Mouse (Mus musculus): Measurements from ENCODE around the gene Ciapin1. TPM values are rescaled to one million over a fixed set of nuclear protein-coding genes. Genes with fewer than 3 reads are reported as not detected.

Ciapin1 gene
- polyA plus RNA-seq, 1 experiment, result 32.8 TPM

DNA sequence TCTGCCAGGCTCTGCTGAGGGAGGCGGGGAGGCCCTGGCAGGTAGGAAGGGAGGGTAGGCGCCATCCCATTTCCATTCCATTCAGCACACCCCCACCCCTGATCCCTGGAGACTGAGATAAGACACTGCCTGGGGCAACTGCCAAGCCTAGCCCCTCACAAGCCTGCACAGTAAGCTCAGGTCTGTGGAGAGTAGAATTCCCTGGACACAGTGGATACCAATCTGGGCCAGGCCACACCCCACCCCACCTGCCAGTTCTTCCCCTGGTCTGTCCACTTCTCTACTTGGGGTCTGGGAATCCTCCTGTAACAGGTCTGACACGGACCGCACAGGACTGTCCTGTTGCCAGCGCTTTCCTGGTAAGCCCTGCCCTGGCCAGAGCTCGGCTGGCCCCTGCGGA is 31.0 kb upstream of the Ciapin1 start:
- H3K27me3 ChIP-seq (ENCODE audit: control insufficient read depth, insufficient read depth, low read length), result peaks cover 5% of the 10 kb centered on the region; the same call in 1 of the 2 replicates
- H3K4me1 ChIP-seq (ENCODE audit: control insufficient read depth, insufficient read depth, insufficient read length), result peaks cover 11% of the 10 kb centered on the region; the same call in 1 of the 2 replicates
- no peak for DNase-seq (ENCODE audit: low read depth in 1 of 2, low spot score in 2 of 2)
- no peak for TF ChIP-seq CTCF (IDR thresholded peaks at IDR 0.05; ENCODE audit: extremely low read depth, insufficient read depth, insufficient read length, insufficient replicate concordance)
- TF ChIP-seq POLR2A (IDR thresholded peaks at IDR 0.05; ENCODE audit: low read depth, low read length), result no peak
- 90% methylated on average over 7 of the region's 7 CpGs for WGBS
- H3K27ac ChIP-seq (ENCODE audit: insufficient read depth, low read length), result no peak overlapping the region
- H3K36me3 ChIP-seq (ENCODE audit: control insufficient read depth, insufficient read depth, low read length), result peaks cover 4% of the 10 kb centered on the region
- no peak overlapping the region for H3K4me3 ChIP-seq (ENCODE audit: extremely low read depth, insufficient read depth, insufficient read length)

DNA sequence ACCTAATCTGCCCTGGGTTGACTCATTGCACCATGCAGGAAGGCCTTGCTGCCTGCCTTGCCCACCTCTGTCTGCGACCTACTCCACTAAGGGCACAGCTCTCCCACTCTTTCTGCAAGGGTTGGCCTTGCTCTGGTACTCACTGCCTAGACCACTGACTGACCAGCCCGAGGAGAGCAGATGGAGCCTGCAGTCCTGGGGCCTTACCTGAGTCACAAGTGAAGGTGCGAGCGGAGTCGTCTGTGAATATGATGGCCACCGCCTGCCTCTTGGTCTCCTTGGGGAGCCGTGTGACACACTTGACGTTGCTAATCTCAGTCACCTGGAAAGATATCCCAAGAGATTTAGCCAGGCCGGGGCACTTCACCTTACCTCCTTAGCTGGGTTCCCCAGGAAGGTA is 28.8 kb upstream of the Ciapin1 start:
- no peak for TF ChIP-seq CTCF (IDR thresholded peaks at IDR 0.05; ENCODE audit: extremely low read depth, insufficient read depth, insufficient read length, insufficient replicate concordance)
- TF ChIP-seq POLR2A (IDR thresholded peaks at IDR 0.05; ENCODE audit: low read depth, low read length), result no peak
- DNase-seq (ENCODE audit: low read depth in 1 of 2, low spot score in 2 of 2), result no peak
- Histone ChIP-seq H3K4me3 (ENCODE audit: extremely low read depth, insufficient read depth, insufficient read length) (no peak overlapping the region), H3K27ac (ENCODE audit: insufficient read depth, low read length) (no peak overlapping the region), H3K36me3 (ENCODE audit: control insufficient read depth, insufficient read depth, low read length) (peaks cover 14% of the 10 kb centered on the region), H3K4me1 (ENCODE audit: control insufficient read depth, insufficient read depth, insufficient read length) (peaks cover 11% of the 10 kb centered on the region; the same call in 1 of the 2 replicates), H3K27me3 (ENCODE audit: control insufficient read depth, insufficient read depth, low read length) (peaks cover 5% of the 10 kb centered on the region; the same call in 1 of the 2 replicates)
- WGBS, result 88% methylated on average over 9 of the region's 9 CpGs

GRCm38 (mm10) chr8:94865292-94865691 is 27.1 kb upstream of the Ciapin1 start:
- 85% methylated on average over 10 of the region's 10 CpGs for WGBS
- TF ChIP-seq CTCF (IDR thresholded peaks at IDR 0.05; ENCODE audit: extremely low read depth, insufficient read depth, insufficient read length, insufficient replicate concordance) (no peak), POLR2A (IDR thresholded peaks at IDR 0.05; ENCODE audit: low read depth, low read length) (no peak)
- Histone ChIP-seq H3K27ac (ENCODE audit: insufficient read depth, low read length) (no peak overlapping the region), H3K36me3 (ENCODE audit: control insufficient read depth, insufficient read depth, low read length) (peaks cover 16% of the 10 kb centered on the region), H3K4me3 (ENCODE audit: extremely low read depth, insufficient read depth, insufficient read length) (no peak overlapping the region), H3K27me3 (ENCODE audit: control insufficient read depth, insufficient read depth, low read length) (0 out of 2 replicates have a peak, but pooled peaks cover 1% of the 10 kb centered on the region), H3K4me1 (ENCODE audit: control insufficient read depth, insufficient read depth, insufficient read length) (0 out of 2 replicates have a peak, but pooled peaks cover 1% of the 10 kb centered on the region)
- DNase-seq (ENCODE audit: low read depth in 1 of 2, low spot score in 2 of 2), result no peak

DNA sequence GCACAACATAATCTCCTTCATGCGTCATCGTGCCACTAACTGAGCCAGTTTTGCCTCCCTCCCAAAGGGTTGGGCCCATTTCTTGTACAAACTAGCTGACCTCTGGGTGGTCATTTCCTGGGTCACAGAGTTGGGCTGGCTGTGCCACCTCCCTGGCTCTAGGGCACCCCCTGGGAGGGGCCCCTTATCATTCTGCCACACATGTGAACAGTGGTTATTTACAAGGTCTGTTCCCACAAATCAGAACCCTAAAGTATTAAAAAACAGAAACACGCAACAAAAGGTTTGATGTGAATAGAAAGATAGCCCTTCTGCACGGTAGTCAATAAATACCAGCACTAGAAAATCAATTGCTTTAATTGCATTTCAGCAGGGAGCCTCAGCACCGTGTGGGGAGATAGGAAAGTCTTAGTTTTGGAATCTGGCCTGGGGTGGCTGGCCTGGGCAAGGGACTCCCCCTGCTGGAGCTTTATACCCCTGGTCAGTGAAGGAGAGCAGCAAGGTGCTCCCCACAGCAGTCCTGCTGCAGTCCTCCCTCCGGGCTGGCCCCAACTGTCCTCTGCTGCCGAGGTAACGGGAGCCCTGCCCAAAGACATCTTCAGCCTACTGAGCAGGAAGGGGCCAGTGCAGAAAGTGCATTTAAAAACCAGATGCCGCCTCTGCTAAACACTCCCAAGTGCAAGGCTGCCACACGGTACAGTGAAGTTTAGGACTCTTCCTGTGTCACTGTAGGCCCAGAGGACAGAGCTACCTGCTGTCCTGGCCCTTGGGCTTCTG is 25.9 kb upstream of the Ciapin1 start:
- Histone ChIP-seq H3K27me3 (ENCODE audit: control insufficient read depth, insufficient read depth, low read length) (no peaks in the 10 kb centered on the region), H3K4me3 (ENCODE audit: extremely low read depth, insufficient read depth, insufficient read length) (no peak overlapping the region), H3K27ac (ENCODE audit: insufficient read depth, low read length) (no peak overlapping the region), H3K4me1 (ENCODE audit: control insufficient read depth, insufficient read depth, insufficient read length) (peaks cover 1% of the 10 kb centered on the region; the same call in 1 of the 2 replicates), H3K36me3 (ENCODE audit: control insufficient read depth, insufficient read depth, low read length) (peaks cover 16% of the 10 kb centered on the region)
- 80% methylated on average over 10 of the region's 10 CpGs for WGBS
- DNase-seq (ENCODE audit: low read depth in 1 of 2, low spot score in 2 of 2), result no peak
- no peak for TF ChIP-seq CTCF (IDR thresholded peaks at IDR 0.05; ENCODE audit: extremely low read depth, insufficient read depth, insufficient read length, insufficient replicate concordance)
- TF ChIP-seq POLR2A (IDR thresholded peaks at IDR 0.05; ENCODE audit: low read depth, low read length), result no peak

- Histone ChIP-seq H3K4me3 (ENCODE audit: extremely low read depth, insufficient read depth, insufficient read length) (no peak overlapping the region), H3K36me3 (ENCODE audit: control insufficient read depth, insufficient read depth, low read length) (peaks cover 16% of the 10 kb centered on the region), H3K27ac (ENCODE audit: insufficient read depth, low read length) (no peak overlapping the region), H3K27me3 (ENCODE audit: control insufficient read depth, insufficient read depth, low read length) (no peaks in the 10 kb centered on the region), H3K4me1 (ENCODE audit: control insufficient read depth, insufficient read depth, insufficient read length) (peaks cover 5% of the 10 kb centered on the region; the same call in 1 of the 2 replicates)
- TF ChIP-seq CTCF (IDR thresholded peaks at IDR 0.05; ENCODE audit: extremely low read depth, insufficient read depth, insufficient read length, insufficient replicate concordance) (no peak), POLR2A (IDR thresholded peaks at IDR 0.05; ENCODE audit: low read depth, low read length) (no peak)
- no peak for DNase-seq (ENCODE audit: low read depth in 1 of 2, low spot score in 2 of 2)
- 92% methylated on average over 12 of the region's 12 CpGs for WGBS
Measured at GRCm38 (mm10) chr8:94862487-94863220, 24.5 kb upstream of the Ciapin1 start.

- 74% methylated on average over 8 of the region's 8 CpGs for WGBS
- peaks cover 16% of the 10 kb centered on the region for H3K36me3 ChIP-seq (ENCODE audit: control insufficient read depth, insufficient read depth, low read length)
Measured at GRCm38 (mm10) chr8:94861352-94861910, 23.3 kb upstream of the Ciapin1 start.

More at GRCm38 (mm10) chr8:94861352-94861910, 23.3 kb upstream of the Ciapin1 start:
- Histone ChIP-seq H3K4me3 (ENCODE audit: extremely low read depth, insufficient read depth, insufficient read length) (no peak overlapping the region), H3K27ac (ENCODE audit: insufficient read depth, low read length) (no peak overlapping the region), H3K4me1 (ENCODE audit: control insufficient read depth, insufficient read depth, insufficient read length) (peaks cover 5% of the 10 kb centered on the region; the same call in 1 of the 2 replicates), H3K27me3 (ENCODE audit: control insufficient read depth, insufficient read depth, low read length) (no peaks in the 10 kb centered on the region)
- TF ChIP-seq CTCF (IDR thresholded peaks at IDR 0.05; ENCODE audit: extremely low read depth, insufficient read depth, insufficient read length, insufficient replicate concordance) (peak; percentile 40; the same call in 1 of the 2 replicates), POLR2A (IDR thresholded peaks at IDR 0.05; ENCODE audit: low read depth, low read length) (no peak)
- peak in 1 of 2 experiments; percentile 74 for DNase-seq (ENCODE audit: low read depth in 1 of 2, low spot score in 2 of 2)
